8 mouse cellular contexts compared by ENCODE assay signal in genomic region chr16:17200953-17201707, GRCm38 (mm10). TPM values are rescaled to one million over a fixed set of nuclear protein-coding genes. Genes with fewer than 3 reads are reported as not detected.
DNase-seq lines count a peak whose midpoint lies in the region; ATAC-seq and TF ChIP-seq lines count a peak whose summit lies in the region.

No protein-coding gene starts in this region.

- peaks cover 48% of the 10 kb centered on the region for H3K79me3 ChIP-seq in C2C12 (ENCODE audit: low read depth)

- no peak for TF ChIP-seq CTCF in C2C12 (IDR thresholded peaks at IDR 0.05; ENCODE audit: control insufficient read depth, insufficient read depth, insufficient read length)
- no peak for TF ChIP-seq CTCF in brain, embryonic 14.5 days (IDR thresholded peaks at IDR 0.05; ENCODE audit: borderline replicate concordance, extremely low read depth, insufficient read depth, insufficient read length)

- peak; percentile 94 for DNase-seq in brain, embryonic 14.5 days (ENCODE audit: low read depth)
- DNase-seq in liver = peak; percentile 89
- peak; percentile 82 to 85 for DNase-seq in spleen, postnatal 36 days (ENCODE audit: low spot score in 2 of 2)

- H3K4me1 ChIP-seq in heart, embryonic 11.5 days (ENCODE audit: control insufficient read depth, insufficient read depth, low read length) = peaks cover 8% of the 10 kb centered on the region; the same call in 1 of the 2 replicates
- H3K4me1 ChIP-seq in kidney, embryonic 16.5 days (ENCODE audit: insufficient read depth, low read length) = peaks cover 12% of the 10 kb centered on the region

- H3K79me2 ChIP-seq in C2C12 (ENCODE audit: control insufficient read depth, insufficient read depth) = peaks cover 55% of the 10 kb centered on the region

- H3K4me2 ChIP-seq in heart, embryonic 11.5 days = peak overlapping the region; percentile 87
- H3K4me2 ChIP-seq in kidney, embryonic 16.5 days (replicated peaks; ENCODE audit: low read depth, low read length) = peak overlapping the region; percentile 78

- H3K4me3 ChIP-seq in C2C12 (ENCODE audit: insufficient read depth, poor library complexity, severe bottlenecking) = peak overlapping the region; percentile 87
- H3K4me3 ChIP-seq in heart, embryonic 11.5 days (ENCODE audit: low read depth, low read length) = peak overlapping the region; percentile 96
- H3K4me3 ChIP-seq in kidney, embryonic 16.5 days (ENCODE audit: low read length) = peak overlapping the region; percentile 100

- peak overlapping the region; percentile 100 for H3K9ac ChIP-seq in heart, embryonic 11.5 days (ENCODE audit: low read depth, low read length)
- H3K9ac ChIP-seq in kidney, embryonic 16.5 days (replicated peaks; ENCODE audit: low read length) = peak overlapping the region; percentile 100

- under 1% methylated on average over 72 of the region's 72 CpGs for WGBS in heart, embryonic 11.5 days (ENCODE audit: insufficient replicate concordance)
- WGBS in kidney, embryonic 16.5 days = under 1% methylated on average over 67 of the region's 72 CpGs

- H3K36me3 ChIP-seq in C2C12 (ENCODE audit: control insufficient read depth, insufficient read depth) = peaks cover 16% of the 10 kb centered on the region
- no peaks in the 10 kb centered on the region for H3K36me3 ChIP-seq in heart, embryonic 11.5 days (ENCODE audit: control insufficient read depth, insufficient read depth, low read length)
- H3K36me3 ChIP-seq in kidney, embryonic 16.5 days (ENCODE audit: insufficient read depth, low read length) = 0 out of 2 replicates have a peak, but pooled peaks cover 3% of the 10 kb centered on the region

- no peaks in the 10 kb centered on the region for H3K27me3 ChIP-seq in C2C12 (ENCODE audit: control insufficient read depth, insufficient read depth, insufficient read length)
- H3K27me3 ChIP-seq in heart, embryonic 11.5 days (ENCODE audit: control insufficient read depth, insufficient read depth, low read length) = no peaks in the 10 kb centered on the region
- no peaks in the 10 kb centered on the region for H3K27me3 ChIP-seq in kidney, embryonic 16.5 days (ENCODE audit: insufficient read depth, low read length)

- H3ac ChIP-seq in C2C12 (ENCODE audit: control insufficient read depth, insufficient read length, low read depth) = peak overlapping the region; percentile 100

- peak; percentile 62; the same call in 1 of the 2 replicates for TF ChIP-seq POLR2A in brain, embryonic 14.5 days (IDR thresholded peaks at IDR 0.05; ENCODE audit: borderline replicate concordance, extremely low read depth, insufficient read depth, insufficient read length, poor library complexity, severe bottlenecking)

- H3K9me3 ChIP-seq in heart, embryonic 11.5 days (replicated peaks; ENCODE audit: control insufficient read depth, low read length) = no peaks in the 10 kb centered on the region
- no peaks in the 10 kb centered on the region for H3K9me3 ChIP-seq in kidney, embryonic 16.5 days (ENCODE audit: low read length)

- H3K27ac ChIP-seq in heart, embryonic 11.5 days (ENCODE audit: low read depth, low read length) = peak overlapping the region; percentile 73
- H3K27ac ChIP-seq in kidney, embryonic 16.5 days (ENCODE audit: low read length) = peak overlapping the region; percentile 79

- peak; percentile 89 for ATAC-seq in erythroblast, adult 5-6 weeks (replicated peaks; ENCODE audit: low FRiP score, poor library complexity, severe bottlenecking)
- ATAC-seq in heart, embryonic 11.5 days (replicated peaks; ENCODE audit: insufficient number of reproducible peaks, low FRiP score, low TSS enrichment) = peak; percentile 87
- peak; percentile 89 for ATAC-seq in kidney, embryonic 16.5 days (ENCODE audit: low FRiP score, low TSS enrichment)
- peak; percentile 90 for ATAC-seq in monocyte, adult 5-6 weeks (replicated peaks; ENCODE audit: insufficient number of reproducible peaks, low FRiP score, low TSS enrichment, poor library complexity, severe bottlenecking)

TF ChIP-seq in C2C12, 6 proteins besides CTCF, POLR2A, EP300 and RAD21:
- no peak for TF ChIP-seq MYOG (IDR thresholded peaks at IDR 0.05; ENCODE audit: control insufficient read depth, extremely low read depth, insufficient read length)
- peak; percentile 70 for TF ChIP-seq MAX (IDR thresholded peaks at IDR 0.05)

RNA-seq across cellular contexts. Expression of gene Ube2l3, which starts 1.3 kb away (rescaled TPM):
- 135 TPM for polyA plus RNA-seq in C2C12 (2012; fragmentation: generic; extraction: Trizol)
- 96.5 and 127 TPM in 2 replicates for polyA plus RNA-seq in brain, embryonic 14.5 days (2012; rRNA removed)
- total RNA-seq in erythroblast, adult 5-6 weeks (2015; ENCODE audit: low replicate concordance) = 77.2 and 91.3 TPM in 2 replicates
- total RNA-seq in erythroblast, adult 5-6 weeks (2017; ENCODE audit: low replicate concordance) = 16.7 and 33.8 TPM in 2 replicates
- polyA plus RNA-seq in heart, embryonic 11.5 days (2014; fragmentation: Nextera tagmentation; extraction: Ambion mirVana) = 313 and 328 TPM in 2 replicates
- polyA plus RNA-seq in kidney, embryonic 16.5 days (2015; fragmentation: Nextera tagmentation; extraction: Ambion mirVana) = 332 and 350 TPM in 2 replicates
- total RNA-seq in monocyte, adult 5-6 weeks (2017) = 72.4 to 90.6 TPM (median 82.3 TPM) in 3 replicates

RNA-seq across cellular contexts. Expression of gene Rimbp3, which starts 7.3 kb away (rescaled TPM):
- 0.02 TPM for polyA plus RNA-seq in C2C12 (2012; fragmentation: generic; extraction: Trizol)
- polyA plus RNA-seq in brain, embryonic 14.5 days (2012; rRNA removed) = 1.3 and 2.2 TPM in 2 replicates
- total RNA-seq in erythroblast, adult 5-6 weeks (2015; ENCODE audit: low replicate concordance) = 1.3 TPM in 1 of 2 replicates, not detected in the other
- 0.28 TPM in 1 of 2 replicates, not detected in the other for total RNA-seq in erythroblast, adult 5-6 weeks (2017; ENCODE audit: low replicate concordance)
- polyA plus RNA-seq in heart, embryonic 11.5 days (2014; fragmentation: Nextera tagmentation; extraction: Ambion mirVana) = 0.04 and 0.34 TPM in 2 replicates
- polyA plus RNA-seq in kidney, embryonic 16.5 days (2015; fragmentation: Nextera tagmentation; extraction: Ambion mirVana) = 0.36 and 0.51 TPM in 2 replicates
- total RNA-seq in monocyte, adult 5-6 weeks (2017) = 0.10 to 0.19 TPM in 2 of 3 replicates, not detected in the other

RNA-seq across cellular contexts. Expression of gene Hic2, which starts 32.2 kb away (rescaled TPM):
- 1.1 TPM for polyA plus RNA-seq in C2C12 (2012; fragmentation: generic; extraction: Trizol)
- 12.1 and 16.4 TPM in 2 replicates for polyA plus RNA-seq in brain, embryonic 14.5 days (2012; rRNA removed)
- total RNA-seq in erythroblast, adult 5-6 weeks (2015; ENCODE audit: low replicate concordance) = 0.96 TPM in 1 of 2 replicates, not detected in the other
- 0.14 and 0.60 TPM in 2 replicates for total RNA-seq in erythroblast, adult 5-6 weeks (2017; ENCODE audit: low replicate concordance)
- polyA plus RNA-seq in heart, embryonic 11.5 days (2014; fragmentation: Nextera tagmentation; extraction: Ambion mirVana) = 4.5 and 4.8 TPM in 2 replicates
- 4.9 and 5.4 TPM in 2 replicates for polyA plus RNA-seq in kidney, embryonic 16.5 days (2015; fragmentation: Nextera tagmentation; extraction: Ambion mirVana)
- total RNA-seq in monocyte, adult 5-6 weeks (2017) = 2.3 to 8.0 TPM (median 7.2 TPM) in 3 replicates

RNA-seq across cellular contexts. Expression of gene Ccdc116, which starts 54.1 kb away (rescaled TPM):
- 0.18 TPM for polyA plus RNA-seq in C2C12 (2012; fragmentation: generic; extraction: Trizol)
- polyA plus RNA-seq in brain, embryonic 14.5 days (2012; rRNA removed) = 5.4 and 6.2 TPM in 2 replicates
- total RNA-seq in erythroblast, adult 5-6 weeks (2015; ENCODE audit: low replicate concordance) = 0.38 TPM in 1 of 2 replicates, not detected in the other
- total RNA-seq in erythroblast, adult 5-6 weeks (2017; ENCODE audit: low replicate concordance) = not detected in 2 replicates
- polyA plus RNA-seq in heart, embryonic 11.5 days (2014; fragmentation: Nextera tagmentation; extraction: Ambion mirVana) = 0.07 TPM in 1 of 2 replicates, not detected in the other
- 0.31 and 0.36 TPM in 2 replicates for polyA plus RNA-seq in kidney, embryonic 16.5 days (2015; fragmentation: Nextera tagmentation; extraction: Ambion mirVana)
- 0.19 to 0.53 TPM in 2 of 3 replicates, not detected in the other for total RNA-seq in monocyte, adult 5-6 weeks (2017)

RNA-seq across cellular contexts. Expression of gene Ydjc, which starts 56.7 kb away (rescaled TPM):
- polyA plus RNA-seq in C2C12 (2012; fragmentation: generic; extraction: Trizol) = 5.6 TPM
- polyA plus RNA-seq in brain, embryonic 14.5 days (2012; rRNA removed) = 41.9 and 51.4 TPM in 2 replicates
- total RNA-seq in erythroblast, adult 5-6 weeks (2015; ENCODE audit: low replicate concordance) = 0.58 and 1.3 TPM in 2 replicates
- 2.6 and 3.5 TPM in 2 replicates for total RNA-seq in erythroblast, adult 5-6 weeks (2017; ENCODE audit: low replicate concordance)
- 4.6 and 5.8 TPM in 2 replicates for polyA plus RNA-seq in heart, embryonic 11.5 days (2014; fragmentation: Nextera tagmentation; extraction: Ambion mirVana)
- polyA plus RNA-seq in kidney, embryonic 16.5 days (2015; fragmentation: Nextera tagmentation; extraction: Ambion mirVana) = 7.2 and 7.8 TPM in 2 replicates
- 0.96 to 1.5 TPM (median 1.2 TPM) in 3 replicates for total RNA-seq in monocyte, adult 5-6 weeks (2017)

Comparison
In these comparisons a context has a peak if more than half of its experiments do, and no peak if none do; other contexts are left out.
1. Peak in every context shown above with its lines: DNase-seq, ATAC-seq, H3K4me3 ChIP-seq and H3K27ac ChIP-seq.